Mouse (Mus musculus): ENCODE results near the gene Dynll2. TPM values are rescaled to one million over a fixed set of nuclear protein-coding genes. Genes with fewer than 3 reads are reported as not detected.

Gene Dynll2
- polyA plus RNA-seq, 1 experiment = 74.0 TPM

GRCm38 (mm10) chr11:87966214-87966613, 21.1 kb downstream of the Dynll2 start:
- H3K4me3 ChIP-seq = no peak overlapping the region
- H3K79me2 ChIP-seq (ENCODE audit: control insufficient read depth, insufficient read depth) = no peaks in the 10 kb centered on the region
- no peak overlapping the region for H3ac ChIP-seq (ENCODE audit: control insufficient read depth, insufficient read length)
- H3K27me3 ChIP-seq (ENCODE audit: control insufficient read depth, insufficient read depth, insufficient read length) = peaks cover 9% of the 10 kb centered on the region
- TF ChIP-seq USF1 (IDR thresholded peaks at IDR 0.05; ENCODE audit: low read depth) (peak; percentile 43), TCF12 (IDR thresholded peaks at IDR 0.05; ENCODE audit: insufficient read depth, poor library complexity, severe bottlenecking) (no peak), MYOD1 (IDR thresholded peaks at IDR 0.05; ENCODE audit: control insufficient read depth in 1 of 3, insufficient read length in 2 of 3, low read depth in 2 of 3) (peak; percentile 37 to 67 (median 47)), TCF3 (IDR thresholded peaks at IDR 0.05; ENCODE audit: insufficient read length, low read depth) (no peak), MYOG (IDR thresholded peaks at IDR 0.05; ENCODE audit: control insufficient read depth in 1 of 3, insufficient read depth in 1 of 3, insufficient read length in 2 of 3, low read depth in 2 of 3) (peak in 1 of 3 experiments; percentile 36)
- H3K4me2 ChIP-seq (ENCODE audit: low read depth) = peak overlapping the region; percentile 56
- no peaks in the 10 kb centered on the region for H3K36me3 ChIP-seq (ENCODE audit: control insufficient read depth, insufficient read depth)

GRCm38 (mm10) chr11:87965293-87965692, 22.0 kb downstream of the Dynll2 start:
- H3K79me2 ChIP-seq (ENCODE audit: control insufficient read depth, insufficient read depth) = no peaks in the 10 kb centered on the region
- no peak overlapping the region for H3K4me3 ChIP-seq
- no peak overlapping the region for H3K4me2 ChIP-seq (ENCODE audit: low read depth)
- H3ac ChIP-seq (ENCODE audit: control insufficient read depth, insufficient read length) = no peak overlapping the region
- no peak for TF ChIP-seq POLR2A (IDR thresholded peaks at IDR 0.05; ENCODE audit: insufficient read length, low read depth)
- TF ChIP-seq CEBPB (IDR thresholded peaks at IDR 0.05; ENCODE audit: insufficient read depth, poor library complexity, severe bottlenecking) = no peak
- TF ChIP-seq USF1 (IDR thresholded peaks at IDR 0.05; ENCODE audit: low read depth) = no peak
- TF ChIP-seq MYOG (IDR thresholded peaks at IDR 0.05; ENCODE audit: control insufficient read depth in 1 of 3, insufficient read depth in 1 of 3, insufficient read length in 2 of 3, low read depth in 2 of 3) = no peak
- TF ChIP-seq SRF (IDR thresholded peaks at IDR 0.05; ENCODE audit: control insufficient read depth, insufficient read length, low read depth) = no peak
- no peak for TF ChIP-seq MYOD1 (IDR thresholded peaks at IDR 0.05; ENCODE audit: control insufficient read depth in 1 of 3, insufficient read length in 2 of 3, low read depth in 2 of 3)
- TF ChIP-seq POLR2AphosphoS2 (IDR thresholded peaks at IDR 0.05; ENCODE audit: insufficient read length, low read depth) = no peak
- no peak for TF ChIP-seq E2F4 (IDR thresholded peaks at IDR 0.05; ENCODE audit: insufficient read depth)
- TF ChIP-seq REST (IDR thresholded peaks at IDR 0.05; ENCODE audit: insufficient read depth, insufficient read length) = no peak
- no peak for TF ChIP-seq TCF3 (IDR thresholded peaks at IDR 0.05; ENCODE audit: insufficient read length, low read depth)
- no peak for TF ChIP-seq MAX (IDR thresholded peaks at IDR 0.05; ENCODE audit: low read depth)
- TF ChIP-seq TCF12 (IDR thresholded peaks at IDR 0.05; ENCODE audit: insufficient read depth, poor library complexity, severe bottlenecking) = no peak
- H3K27me3 ChIP-seq (ENCODE audit: control insufficient read depth, insufficient read depth, insufficient read length) = peaks cover 9% of the 10 kb centered on the region
- H3K36me3 ChIP-seq (ENCODE audit: control insufficient read depth, insufficient read depth) = no peaks in the 10 kb centered on the region

GRCm38 (mm10) chr11:87957066-87957465, 30.3 kb downstream of the Dynll2 start:
- H3K79me2 ChIP-seq (ENCODE audit: control insufficient read depth, insufficient read depth) = no peaks in the 10 kb centered on the region
- no peaks in the 10 kb centered on the region for H3K36me3 ChIP-seq (ENCODE audit: control insufficient read depth, insufficient read depth)
- H3ac ChIP-seq (ENCODE audit: control insufficient read depth, insufficient read length) = no peak overlapping the region
- no peak overlapping the region for H3K4me2 ChIP-seq (ENCODE audit: low read depth)
- peak; percentile 68 for TF ChIP-seq REST (IDR thresholded peaks at IDR 0.05; ENCODE audit: insufficient read depth, insufficient read length)
- TF ChIP-seq USF1 (IDR thresholded peaks at IDR 0.05; ENCODE audit: low read depth) = no peak
- TF ChIP-seq MYOG (IDR thresholded peaks at IDR 0.05; ENCODE audit: control insufficient read depth in 1 of 3, insufficient read depth in 1 of 3, insufficient read length in 2 of 3, low read depth in 2 of 3) = no peak
- no peak for TF ChIP-seq MAX (IDR thresholded peaks at IDR 0.05; ENCODE audit: low read depth)
- TF ChIP-seq TCF3 (IDR thresholded peaks at IDR 0.05; ENCODE audit: insufficient read length, low read depth) = no peak
- TF ChIP-seq POLR2A (IDR thresholded peaks at IDR 0.05; ENCODE audit: insufficient read length, low read depth) = no peak
- H3K27me3 ChIP-seq (ENCODE audit: control insufficient read depth, insufficient read depth, insufficient read length) = peaks cover 5% of the 10 kb centered on the region
- H3K4me3 ChIP-seq = no peak overlapping the region

- H3K4me2 ChIP-seq (ENCODE audit: low read depth) = no peak overlapping the region
- no peaks in the 10 kb centered on the region for H3K36me3 ChIP-seq (ENCODE audit: control insufficient read depth, insufficient read depth)
- H3K4me3 ChIP-seq = no peak overlapping the region
- H3K79me2 ChIP-seq (ENCODE audit: control insufficient read depth, insufficient read depth) = no peaks in the 10 kb centered on the region
- no peaks in the 10 kb centered on the region for H3K27me3 ChIP-seq (ENCODE audit: control insufficient read depth, insufficient read depth, insufficient read length)
- H3ac ChIP-seq (ENCODE audit: control insufficient read depth, insufficient read length) = no peak overlapping the region
- TF ChIP-seq POLR2AphosphoS2 (IDR thresholded peaks at IDR 0.05; ENCODE audit: insufficient read length, low read depth) (no peak), MYOG (IDR thresholded peaks at IDR 0.05; ENCODE audit: control insufficient read depth in 1 of 3, insufficient read depth in 1 of 3, insufficient read length in 2 of 3, low read depth in 2 of 3) (no peak)
These were observed 32.2 kb downstream of the Dynll2 start for GRCm38 (mm10) chr11:87955144-87955543.

GRCm38 (mm10) chr11:87949990-87950389, 37.3 kb downstream of the Dynll2 start:
- no peak overlapping the region for H3K4me2 ChIP-seq (ENCODE audit: low read depth)
- TF ChIP-seq E2F4 (IDR thresholded peaks at IDR 0.05; ENCODE audit: insufficient read depth) (no peak), REST (IDR thresholded peaks at IDR 0.05; ENCODE audit: insufficient read depth, insufficient read length) (no peak), TCF3 (IDR thresholded peaks at IDR 0.05; ENCODE audit: insufficient read length, low read depth) (no peak), TCF12 (IDR thresholded peaks at IDR 0.05; ENCODE audit: insufficient read depth, poor library complexity, severe bottlenecking) (no peak), POLR2A (IDR thresholded peaks at IDR 0.05; ENCODE audit: insufficient read length, low read depth) (no peak)
- H3K27me3 ChIP-seq (ENCODE audit: control insufficient read depth, insufficient read depth, insufficient read length) = peaks cover 8% of the 10 kb centered on the region
- H3ac ChIP-seq (ENCODE audit: control insufficient read depth, insufficient read length) = no peak overlapping the region
- no peaks in the 10 kb centered on the region for H3K36me3 ChIP-seq (ENCODE audit: control insufficient read depth, insufficient read depth)
- H3K79me2 ChIP-seq (ENCODE audit: control insufficient read depth, insufficient read depth) = no peaks in the 10 kb centered on the region
- no peak overlapping the region for H3K4me3 ChIP-seq
